Comparison of ENCODE assay signal across 30 mouse cellular contexts in genomic region chr11:94695508-94695907, GRCm38 (mm10). TPM values are rescaled to one million over a fixed set of nuclear protein-coding genes. Genes with fewer than 3 reads are reported as not detected.
"Had no signal": no experiment of that assay in that cellular context is flagged by ENCODE, and none has a peak within 500 bp of the region (broad histone marks: within the 10 kb centered on the region; RNA-seq: fewer than 3 reads in every experiment).

No protein-coding gene starts in this region.

- H3K27ac ChIP-seq: kidney, embryonic 15.5 days; layer of hippocampus, adult 2 months; limb, embryonic 10.5 days; limb, embryonic 13.5 days; liver, embryonic 12.5 days; liver, embryonic 15.5 days; neural tube, embryonic 12.5 days; neural tube, embryonic 15.5 days had no signal

- H3K9ac ChIP-seq: kidney, embryonic 15.5 days; limb, embryonic 13.5 days; liver, embryonic 12.5 days; liver, embryonic 15.5 days; neural tube, embryonic 12.5 days; neural tube, embryonic 15.5 days had no signal

- ATAC-seq: liver, embryonic 12.5 days had no signal

- DNase-seq: kidney, adult 11 months; kidney, adult 8-10 months; kidney, postnatal 25 days; layer of hippocampus, adult 9-11 months; liver; lung, adult 2 months; lung, postnatal 14 days; lung, postnatal 4 days; midbrain, embryonic 14.5 days; right cerebral cortex, postnatal 25 days; thymus, adult 18-20 months had no signal

- H3K36me3 ChIP-seq: kidney, embryonic 15.5 days; limb, embryonic 10.5 days; limb, embryonic 13.5 days; liver, embryonic 12.5 days; liver, embryonic 15.5 days; neural tube, embryonic 12.5 days; neural tube, embryonic 15.5 days had no signal

- H3K4me3 ChIP-seq: kidney, embryonic 15.5 days; layer of hippocampus, adult 2 months; limb, embryonic 10.5 days; limb, embryonic 13.5 days; liver, embryonic 12.5 days; liver, embryonic 15.5 days; neural tube, embryonic 12.5 days; neural tube, embryonic 15.5 days had no signal

- H3K9me3 ChIP-seq: kidney, embryonic 15.5 days; limb, embryonic 10.5 days; limb, embryonic 13.5 days; liver, embryonic 12.5 days; liver, embryonic 15.5 days; neural tube, embryonic 12.5 days; neural tube, embryonic 15.5 days had no signal

- H3K4me1 ChIP-seq: liver, embryonic 12.5 days; liver, embryonic 15.5 days; neural tube, embryonic 12.5 days; neural tube, embryonic 15.5 days had no signal

- H3K27me3 ChIP-seq: kidney, embryonic 15.5 days; limb, embryonic 13.5 days; liver, embryonic 15.5 days; neural tube, embryonic 12.5 days; neural tube, embryonic 15.5 days had no signal

- H3K4me2 ChIP-seq: kidney, embryonic 15.5 days; limb, embryonic 13.5 days; liver, embryonic 12.5 days; liver, embryonic 15.5 days; midbrain, embryonic 11.5 days; neural tube, embryonic 12.5 days; neural tube, embryonic 15.5 days had no signal

RNA-seq across cellular contexts. Expression of gene Gm11541, which starts 8.8 kb away (rescaled TPM):
- total RNA-seq: layer of hippocampus, adult 2 months; layer of hippocampus, postnatal 25 days; left cerebral cortex, adult 18-20 months; left cerebral cortex, postnatal 25 days; megakaryocyte progenitor cell, adult 5-6 weeks; megakaryocyte-erythroid progenitor cell, adult 5-6 weeks had no signal
- polyA plus RNA-seq: large intestine, adult 2 months; limb, embryonic 10.5 days; liver, embryonic 12.5 days; liver, embryonic 15.5 days; lung, adult 2 months; midbrain, embryonic 11.5 days; midbrain, embryonic 14.5 days; midbrain, postnatal 0 days; neural tube, embryonic 15.5 days; spleen, adult 2 months; testis, adult 2 months; urinary bladder, adult 2 months had no signal

RNA-seq across cellular contexts. Expression of gene Eme1, which starts 41.7 kb away (rescaled TPM):
- total RNA-seq: left cerebral cortex, adult 18-20 months had no signal

RNA-seq across cellular contexts. Expression of gene Cdc34b, which starts 46.1 kb away (rescaled TPM):
- total RNA-seq: layer of hippocampus, adult 2 months; megakaryocyte progenitor cell, adult 5-6 weeks; megakaryocyte-erythroid progenitor cell, adult 5-6 weeks; midbrain, postnatal 0 days had no signal
- polyA plus RNA-seq: large intestine, adult 2 months; liver, embryonic 12.5 days; liver, embryonic 15.5 days; midbrain, embryonic 11.5 days; midbrain, embryonic 14.5 days; neural tube, embryonic 12.5 days; neural tube, embryonic 15.5 days; spleen, adult 2 months had no signal
